Mouse (Mus musculus) kidney, postnatal 0 days (tissue): ENCODE data around the gene Gpr27. TPM values are rescaled to one million over a fixed set of nuclear protein-coding genes. Genes with fewer than 3 reads are reported as not detected.

ENCODE experiments used
- ATAC-seq: fragments of 200-750 bp; cut with Nextera tagmentation; replicated peaks from 2 replicates; pipeline ENCODE4 v1.8.0; 2017; ENCODE audit warnings: low read depth, moderate number of reproducible peaks, moderate TSS enrichment, moderate library complexity; ENCODE audit not compliant: low FRiP score
- DNase-seq: peaks from one replicate; pipeline ENCODE4 v3.0.0-alpha.2; 2016; ENCODE audit warnings: low spot score
- H3K27ac ChIP-seq: fragments of 300-500 bp; sonication (generic); 2 replicates; pipeline ENCODE4 v1.5.1; 2014; ENCODE audit warnings: mild to moderate bottlenecking
- H3K27me3 ChIP-seq: fragments of 300-500 bp; sonication (generic); 2 replicates; pipeline ENCODE4 v1.6.1; 2014; ENCODE audit warnings: low read length, mixed read lengths; ENCODE audit not compliant: insufficient read depth
- H3K36me3 ChIP-seq: fragments of 300-500 bp; sonication (generic); 2 replicates; pipeline ENCODE4 v1.6.1; 2014; ENCODE audit warnings: low read length, mixed read lengths; ENCODE audit not compliant: insufficient read depth
- H3K4me1 ChIP-seq: fragments of 300-500 bp; sonication (generic); replicated peaks from 2 replicates; pipeline ENCODE4 v1.6.1; 2014; ENCODE audit warnings: antibody characterized with exemption, low read length, mixed read lengths; ENCODE audit not compliant: insufficient read depth
- H3K4me2 ChIP-seq: fragments of 300-500 bp; sonication (generic); 2 replicates; pipeline ENCODE4 v1.6.1; 2014; ENCODE audit warnings: mild to moderate bottlenecking, low read length, moderate library complexity, mixed read lengths
- H3K4me3 ChIP-seq: fragments of 300-500 bp; sonication (generic); replicated peaks from 2 replicates; pipeline ENCODE4 v1.5.1; 2014; ENCODE audit warnings: low read depth, low read length
- H3K9ac ChIP-seq: fragments of 300-500 bp; sonication (generic); 2 replicates; pipeline ENCODE4 v1.6.1; 2014; ENCODE audit warnings: low read depth, low read length
- H3K9me3 ChIP-seq: fragments of 300-500 bp; sonication (generic); replicated peaks from 2 replicates; pipeline ENCODE4 v1.6.1; 2016; ENCODE audit warnings: low read length, inconsistent platforms, mixed read lengths
- CTCF ChIP-seq: IDR thresholded peaks from 2 replicates; pipeline ENCODE4 v1.5.1; 2016; ENCODE audit warnings: antibody characterized with exemption, low read depth, mild to moderate bottlenecking, moderate library complexity
- WGBS: fragments of 180-500 bp; shearing (Covaris S2); extraction: QIAGEN DNeasy Blood & Tissue Kit; methylation state at CpG from one replicate; pipeline ENCODE4 v1.1.7; 2014; 5-methylcytosine and 5-hydroxymethylcytosine counted together
- polyA plus RNA-seq: library from polyadenylated mRNA; unstranded; fragments of >200 nt; fragmentation: Nextera tagmentation; extraction: Ambion mirVana; gene quantifications from 2 replicates; pipeline ENCODE4 v1.2.1, GENCODE M21; 2015

Gpr27 gene
- polyA plus RNA-seq, 1 experiment from 2014 or later = 3.3 TPM

GRCm38 (mm10) chr6:99652341-99652740 lies 40.1 kb upstream of the Gpr27 start:
- no peaks in the 10 kb centered on the region for H3K9me3 ChIP-seq
- no peak overlapping the region for H3K9ac ChIP-seq
- H3K27me3 ChIP-seq = no peaks in the 10 kb centered on the region
- DNase-seq = peak; percentile 55
- H3K4me1 ChIP-seq = no peaks in the 10 kb centered on the region
- H3K4me3 ChIP-seq = no peak overlapping the region
- 87% methylated on average over 2 of the region's 2 CpGs for WGBS
- H3K36me3 ChIP-seq = no peaks in the 10 kb centered on the region
- H3K4me2 ChIP-seq = no peak overlapping the region
- ATAC-seq = no peak
- TF ChIP-seq CTCF = peak; percentile 56
- H3K27ac ChIP-seq = no peak overlapping the region

GRCm38 (mm10) chr6:99654343-99654742 lies 38.1 kb upstream of the Gpr27 start:
- ATAC-seq (no peak), DNase-seq (no peak)
- no peaks in the 10 kb centered on the region for H3K27me3 ChIP-seq
- H3K9me3 ChIP-seq = no peaks in the 10 kb centered on the region
- no peak overlapping the region for H3K27ac ChIP-seq
- WGBS = 55% methylated on average over 5 of the region's 5 CpGs
- no peak for TF ChIP-seq CTCF
- H3K4me2 ChIP-seq = no peak overlapping the region
- H3K36me3 ChIP-seq = no peaks in the 10 kb centered on the region
- H3K4me1 ChIP-seq = no peaks in the 10 kb centered on the region
- no peak overlapping the region for H3K4me3 ChIP-seq
- H3K9ac ChIP-seq = no peak overlapping the region

- 61% methylated on average over 7 of the region's 7 CpGs for WGBS
- ATAC-seq (no peak), DNase-seq (no peak)
- Histone ChIP-seq H3K27ac (no peak overlapping the region), H3K36me3 (no peaks in the 10 kb centered on the region), H3K9me3 (no peaks in the 10 kb centered on the region), H3K4me2 (no peak overlapping the region), H3K27me3 (no peaks in the 10 kb centered on the region), H3K4me1 (no peaks in the 10 kb centered on the region), H3K4me3 (no peak overlapping the region), H3K9ac (no peak overlapping the region)
- TF ChIP-seq CTCF = no peak
These were observed 37.0 kb upstream of the Gpr27 start for GRCm38 (mm10) chr6:99655488-99655887.

DNA sequence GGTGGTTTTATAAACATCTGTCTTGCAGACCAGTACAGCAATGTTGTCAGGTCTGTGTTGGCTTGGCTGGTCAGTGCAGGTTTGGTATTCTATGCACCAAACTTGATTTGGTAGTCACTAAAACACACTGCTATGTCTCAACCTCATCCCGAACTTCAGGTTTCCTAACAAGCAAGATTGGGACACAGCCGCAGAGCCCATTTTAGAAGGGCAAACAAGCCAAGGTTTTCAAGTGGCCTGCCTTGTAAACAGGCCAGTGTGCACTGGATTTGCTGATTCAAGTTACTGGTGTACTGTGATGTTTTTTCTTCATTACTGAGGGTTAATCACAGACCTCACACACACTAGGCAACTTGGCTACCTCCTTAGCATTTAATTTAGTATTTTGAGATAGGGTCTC lies 36.4 kb upstream of the Gpr27 start:
- H3K4me1 ChIP-seq = no peaks in the 10 kb centered on the region
- no peaks in the 10 kb centered on the region for H3K36me3 ChIP-seq
- no peak overlapping the region for H3K9ac ChIP-seq
- no peak overlapping the region for H3K27ac ChIP-seq
- H3K27me3 ChIP-seq = no peaks in the 10 kb centered on the region
- no peak for TF ChIP-seq CTCF
- DNase-seq = no peak
- no peaks in the 10 kb centered on the region for H3K9me3 ChIP-seq
- no peak overlapping the region for H3K4me3 ChIP-seq
- H3K4me2 ChIP-seq = no peak overlapping the region
- 96% methylated on average over 2 of the region's 2 CpGs for WGBS
- ATAC-seq = no peak

- 88% methylated on average over 10 of the region's 10 CpGs for WGBS
- DNase-seq (no peak), ATAC-seq (no peak)
- no peaks in the 10 kb centered on the region for H3K9me3 ChIP-seq
- H3K9ac ChIP-seq = no peak overlapping the region
- H3K4me3 ChIP-seq = no peak overlapping the region
- no peak overlapping the region for H3K27ac ChIP-seq
- H3K36me3 ChIP-seq = no peaks in the 10 kb centered on the region
- TF ChIP-seq CTCF = no peak
- no peaks in the 10 kb centered on the region for H3K4me1 ChIP-seq
- no peak overlapping the region for H3K4me2 ChIP-seq
- no peaks in the 10 kb centered on the region for H3K27me3 ChIP-seq
These were observed 33.9 kb upstream of the Gpr27 start for GRCm38 (mm10) chr6:99658586-99658985.

DNA sequence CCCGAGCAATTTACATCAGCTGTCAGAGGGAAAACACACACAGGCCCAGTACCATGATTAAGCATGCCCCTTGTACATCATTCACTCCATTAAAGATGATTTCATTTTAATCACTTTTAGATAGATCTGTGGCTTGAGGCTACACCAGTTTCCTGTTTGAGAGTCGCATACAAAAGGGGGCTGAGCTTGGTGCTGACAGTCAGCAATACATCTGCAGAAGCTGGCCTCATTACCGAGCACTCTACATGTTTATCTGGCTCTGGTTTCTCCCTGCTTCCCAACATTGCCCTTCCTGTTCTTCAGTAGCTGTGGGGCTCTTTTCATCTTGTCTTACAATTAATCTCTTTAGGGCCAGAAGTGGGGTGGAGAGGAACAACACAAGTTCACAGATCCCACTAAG lies 32.0 kb upstream of the Gpr27 start:
- no peaks in the 10 kb centered on the region for H3K9me3 ChIP-seq
- H3K36me3 ChIP-seq = no peaks in the 10 kb centered on the region
- no peak overlapping the region for H3K9ac ChIP-seq
- DNase-seq = peak; percentile 36
- ATAC-seq = no peak
- 0 out of 2 replicates have a peak, but pooled peaks cover 2% of the 10 kb centered on the region for H3K4me1 ChIP-seq
- H3K4me3 ChIP-seq = no peak overlapping the region
- H3K27me3 ChIP-seq = no peaks in the 10 kb centered on the region
- no peak overlapping the region for H3K27ac ChIP-seq
- no peak overlapping the region for H3K4me2 ChIP-seq
- WGBS = 36% methylated on average over 3 of the region's 3 CpGs
- TF ChIP-seq CTCF = no peak

DNA sequence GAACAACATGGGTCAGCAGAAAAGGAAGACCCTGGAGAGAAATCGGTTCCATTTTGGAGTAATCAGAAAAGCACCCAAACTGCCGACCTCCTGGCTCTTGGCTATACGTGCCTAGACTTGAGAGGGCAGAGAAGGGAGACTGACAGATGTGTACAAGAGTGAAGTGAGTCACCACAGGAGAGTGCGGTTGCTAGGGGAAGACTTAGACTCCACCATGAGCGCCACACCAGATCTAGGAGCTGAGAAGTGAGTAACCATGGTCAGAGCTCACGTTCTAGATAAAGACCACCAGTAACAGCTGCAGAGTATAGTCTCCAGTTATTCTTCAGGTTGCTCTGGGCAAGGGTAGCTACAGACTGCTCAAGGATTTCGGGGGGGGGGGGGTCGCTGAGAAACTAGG lies 29.2 kb upstream of the Gpr27 start:
- H3K36me3 ChIP-seq = no peaks in the 10 kb centered on the region
- no peak overlapping the region for H3K27ac ChIP-seq
- H3K4me1 ChIP-seq = 0 out of 2 replicates have a peak, but pooled peaks cover 2% of the 10 kb centered on the region
- no peak for ATAC-seq
- no peak overlapping the region for H3K4me3 ChIP-seq
- no peak for DNase-seq
- 81% methylated on average over 8 of the region's 8 CpGs for WGBS
- TF ChIP-seq CTCF = no peak
- no peaks in the 10 kb centered on the region for H3K27me3 ChIP-seq
- no peak overlapping the region for H3K4me2 ChIP-seq
- no peak overlapping the region for H3K9ac ChIP-seq
- H3K9me3 ChIP-seq = no peaks in the 10 kb centered on the region
